Mouse (Mus musculus) megakaryocyte-erythroid progenitor cell, adult 5-6 weeks (primary cell): Measurements from ENCODE around the gene Rftn2. TPM values are rescaled to one million over a fixed set of nuclear protein-coding genes. Genes with fewer than 3 reads are reported as not detected.
A peak's percentile ranks its signal among the peaks of the same experiment; 100 is the strongest.
"Not testable (repeated sequence)": the region's sequence is repeated elsewhere in the genome, so short reads cannot be mapped to it uniquely, and the experiment has no call there.

Experiments
- ATAC-seq: replicated peaks from 2 replicates; pipeline ENCODE4 v1.8.0; 2016; ENCODE audit warnings: mild to moderate bottlenecking, inconsistent platforms; ENCODE audit not compliant: severe bottlenecking, poor library complexity, low FRiP score, low TSS enrichment
- total RNA-seq, 2 experiments: library from RNA; stranded (forward) in 1 of 2; stranded (reverse) in 1 of 2; fragments of 200-1000, 215-1000 nt in 1 of 2; fragments of >200 nt in 1 of 2; fragmentation: Nextera tagmentation in 1 of 2; gene quantifications; 2 replicates each; pipeline ENCODE4 v1.2.3; 2014 to 2017

Rftn2 gene
- total RNA-seq, 2 experiments from 2014 or later, result 0.26 TPM; not detected in 1

DNA sequence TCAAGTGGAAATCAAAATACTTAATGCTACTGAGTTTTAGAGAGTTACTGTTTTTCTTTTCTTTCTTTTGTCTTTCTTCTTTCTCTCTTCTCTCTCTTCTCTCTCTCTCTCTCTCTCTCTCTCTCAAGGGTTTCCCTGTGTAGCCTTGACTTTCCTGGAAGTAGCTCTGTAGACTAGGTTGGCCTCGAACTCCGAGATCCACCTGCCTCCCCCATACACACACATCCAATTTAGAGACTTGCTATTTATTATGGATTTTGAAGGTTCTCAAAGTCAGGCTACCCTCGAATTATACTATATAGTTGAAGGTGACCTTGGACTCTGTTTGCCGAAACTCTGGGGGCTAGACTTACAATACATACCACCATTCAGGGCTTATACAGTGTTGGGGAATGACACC, 94.3 kb downstream of the Rftn2 start:
- ATAC-seq, result no peak

DNA sequence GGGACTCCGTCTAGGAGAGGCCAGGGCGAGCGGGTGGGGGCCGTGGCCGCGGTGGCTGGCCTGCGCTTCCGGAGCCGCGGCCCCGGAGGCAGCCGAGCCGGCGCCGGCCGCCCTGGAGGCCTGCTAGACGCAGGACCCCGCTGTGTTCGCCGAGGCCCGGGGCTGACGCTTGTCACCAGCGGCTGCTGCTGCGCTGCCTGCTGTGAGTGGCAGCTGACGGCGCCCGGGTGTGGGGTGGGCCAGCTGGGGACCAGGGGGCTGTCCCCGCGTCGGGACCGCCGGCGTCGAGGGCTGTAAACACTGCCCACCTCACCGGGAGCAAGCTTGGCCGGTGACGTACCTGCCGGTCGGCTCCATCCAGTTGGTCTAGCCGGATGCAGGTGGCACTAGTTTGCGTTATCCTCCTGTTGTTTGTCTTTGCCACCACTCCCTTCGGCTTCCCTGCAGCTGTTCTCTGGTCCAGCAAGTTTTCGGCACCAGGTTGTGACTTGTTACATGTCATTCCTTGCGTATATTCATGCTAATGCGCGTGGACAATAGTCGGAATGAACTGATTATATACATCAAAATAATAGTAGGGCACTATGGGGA, 95.1 kb downstream of the Rftn2 start:
- peak; percentile 58 for ATAC-seq

DNA sequence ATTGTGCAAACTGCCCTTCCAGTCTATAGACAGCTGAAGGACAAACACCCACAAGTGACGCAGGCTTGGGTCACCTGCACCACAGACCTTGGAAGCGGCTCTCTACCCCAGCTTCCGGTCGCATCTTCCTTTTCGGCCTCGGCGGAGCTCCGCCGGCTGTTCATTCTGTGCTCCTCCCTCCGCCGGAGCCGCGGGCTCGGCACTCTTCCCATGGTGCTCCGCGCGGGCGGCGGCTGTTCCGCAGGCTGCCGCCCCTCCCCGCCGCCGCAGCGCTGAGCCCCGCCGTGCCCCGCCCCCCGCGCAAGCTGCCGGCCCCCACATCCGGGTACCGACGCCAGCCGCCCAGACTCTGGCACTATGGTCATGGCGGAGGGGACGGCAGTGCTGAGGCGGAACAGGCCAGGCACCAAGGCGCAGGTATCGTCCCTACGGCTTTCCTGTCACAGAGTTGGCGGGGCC, 95.6 kb downstream of the Rftn2 start, which contains the start of gene Mob4:
Mob4 (plus strand) TSS at position 289 of the 459 bp plus-strand sequence.
- ATAC-seq, result peak; percentile 89

DNA sequence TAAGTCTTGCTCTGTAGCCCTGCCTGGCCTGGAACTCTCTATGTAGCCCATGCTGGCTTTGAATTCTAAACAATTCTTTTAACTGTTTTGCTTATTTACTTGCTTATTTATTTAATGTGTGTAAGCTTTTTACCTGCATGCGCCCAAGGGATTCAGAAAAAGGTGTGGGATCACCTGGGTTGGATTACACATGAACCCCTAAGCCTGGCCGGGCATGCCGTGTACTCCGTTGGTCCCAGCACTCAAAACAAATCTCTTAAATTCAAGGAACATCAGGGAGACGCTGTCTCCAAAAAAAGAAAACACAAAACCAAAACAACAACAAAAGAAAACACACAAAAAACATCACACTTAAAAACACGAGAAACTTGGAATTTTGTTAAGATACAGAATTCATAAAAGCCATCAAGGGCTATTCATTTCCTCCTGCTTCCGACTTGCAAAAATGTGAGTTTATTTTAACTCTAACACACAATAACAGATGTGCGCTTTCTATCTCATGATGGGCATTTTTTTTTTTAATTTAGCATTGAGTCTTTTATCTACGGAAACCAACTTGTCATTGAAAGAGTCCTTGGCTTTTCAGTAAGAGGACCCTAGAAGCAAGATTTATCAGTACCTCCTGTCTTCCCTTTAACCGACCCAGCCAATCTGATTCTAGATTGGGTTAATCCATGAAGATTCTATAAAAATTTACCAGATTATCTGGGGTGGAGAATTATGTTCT, 96.2 kb downstream of the Rftn2 start:
- ATAC-seq, result peak; percentile 46

DNA sequence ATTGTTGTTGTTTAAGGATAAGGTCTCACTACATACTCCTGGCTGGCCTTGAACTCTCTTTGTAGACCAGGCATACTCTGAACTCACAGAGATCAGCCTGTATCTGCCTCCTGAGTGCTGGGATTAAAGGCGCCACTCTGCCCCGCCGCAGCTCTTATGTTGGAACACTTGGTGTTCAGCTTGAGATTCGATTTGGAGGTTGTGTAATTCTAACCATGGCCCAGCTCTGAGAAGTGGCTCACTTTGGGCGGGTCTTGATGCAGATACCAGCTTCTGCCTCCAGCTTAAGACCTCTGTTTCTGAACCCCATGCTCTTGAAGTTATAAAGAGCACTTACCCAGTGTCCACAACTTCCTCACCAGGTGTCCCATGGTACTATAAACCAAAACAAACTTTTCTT, 96.9 kb downstream of the Rftn2 start:
- ATAC-seq, result 0 out of 2 replicates have a peak, but pooled peaks have one; percentile 4

DNA sequence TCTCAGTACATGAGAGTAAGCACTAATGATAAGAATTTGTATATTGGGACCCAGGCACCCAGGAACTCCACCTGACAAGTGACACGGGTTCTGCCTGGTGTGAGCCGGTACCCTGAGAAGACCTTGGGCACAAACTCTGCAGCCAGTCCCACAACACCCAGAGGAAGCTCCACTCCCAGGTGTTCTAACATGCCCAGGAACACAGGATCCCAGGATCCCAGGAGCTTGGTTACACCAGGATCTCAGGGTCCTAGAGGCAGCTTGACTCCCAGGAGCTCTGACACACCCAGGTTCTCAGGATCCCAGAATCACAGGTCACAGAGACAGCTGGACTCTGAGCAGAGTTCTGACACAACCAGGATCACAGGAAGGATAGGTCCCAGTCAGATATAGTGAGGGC, 102.4 kb downstream of the Rftn2 start:
- ATAC-seq, result not testable (repeated sequence)

DNA sequence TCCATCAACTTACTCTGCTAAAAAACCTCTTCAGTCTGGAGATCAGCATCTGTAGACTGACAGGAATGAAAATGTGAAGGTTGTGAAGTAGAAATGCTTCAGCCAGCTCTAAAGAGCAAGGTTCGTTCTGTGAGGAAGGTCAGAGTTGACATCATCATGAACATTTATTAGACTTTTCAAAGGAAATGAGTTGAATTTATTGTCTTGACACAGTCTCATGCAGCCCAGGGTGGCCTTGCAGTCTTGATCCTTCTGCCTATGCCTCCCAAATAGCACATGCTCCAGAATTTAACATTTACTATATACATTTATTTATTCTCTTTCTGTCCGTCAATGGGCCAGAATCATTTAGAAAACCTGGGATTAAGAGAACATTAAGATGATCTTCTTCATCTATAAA, 103.0 kb downstream of the Rftn2 start:
- ATAC-seq, result no peak

DNA sequence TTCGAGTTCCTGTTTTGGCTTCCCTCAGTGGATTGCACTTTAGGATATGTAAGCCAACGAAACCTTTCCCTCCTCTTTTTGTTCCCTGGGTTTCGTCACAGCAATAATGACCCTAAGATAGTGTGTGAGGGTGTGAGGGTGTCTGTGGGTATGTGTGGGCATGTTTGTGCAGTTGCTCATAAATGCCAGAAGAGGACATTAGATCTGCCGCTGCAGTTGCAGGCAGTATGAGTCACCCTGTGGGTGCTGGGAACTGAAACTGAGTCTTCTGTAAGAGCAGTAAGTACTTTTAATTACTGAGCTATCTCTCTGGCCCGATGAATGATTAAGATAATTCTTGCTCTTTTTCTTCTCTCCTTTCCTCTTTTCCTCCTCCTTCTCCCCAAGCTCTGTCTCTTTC, 103.5 kb downstream of the Rftn2 start:
- no peak for ATAC-seq

Other genes with a start within 250 kb of the Rftn2 start
- 192 and 240 TPM in 2 replicates for gene Sf3b1, start 199.3 kb downstream of the Rftn2 start, total RNA-seq (2014; fragmentation: Nextera tagmentation)
- gene Sf3b1, start 199.3 kb downstream of the Rftn2 start, total RNA-seq (2017), result 311 and 350 TPM in 2 replicates
- gene Coq10b, start 174.0 kb downstream of the Rftn2 start, total RNA-seq (2014; fragmentation: Nextera tagmentation), result 10.8 and 15.6 TPM in 2 replicates
- gene Coq10b, start 174.0 kb downstream of the Rftn2 start, total RNA-seq (2017), result 15.7 and 29.5 TPM in 2 replicates
- 836 and 866 TPM in 2 replicates for gene Hspe1, start 138.7 kb downstream of the Rftn2 start, total RNA-seq (2014; fragmentation: Nextera tagmentation)
- gene Hspe1, start 138.7 kb downstream of the Rftn2 start, total RNA-seq (2017), result 921 and 969 TPM in 2 replicates
- gene Hspd1, start 138.5 kb downstream of the Rftn2 start, total RNA-seq (2014; fragmentation: Nextera tagmentation), result 526 and 530 TPM in 2 replicates
- gene Hspd1, start 138.5 kb downstream of the Rftn2 start, total RNA-seq (2017), result 929 and 1,055 TPM in 2 replicates
- 33.5 and 42.6 TPM in 2 replicates for gene Mob4, start 95.6 kb downstream of the Rftn2 start, total RNA-seq (2014; fragmentation: Nextera tagmentation)
- 29.4 and 68.9 TPM in 2 replicates for gene Mob4, start 95.6 kb downstream of the Rftn2 start, total RNA-seq (2017)
- 8.8 and 11.1 TPM in 2 replicates for gene Mars2, start 10.4 kb upstream of the Rftn2 start, total RNA-seq (2014; fragmentation: Nextera tagmentation)
- 11.4 and 12.2 TPM in 2 replicates for gene Mars2, start 10.4 kb upstream of the Rftn2 start, total RNA-seq (2017)
- gene Boll, start 136.7 kb upstream of the Rftn2 start, total RNA-seq (2014; fragmentation: Nextera tagmentation), result 0.40 and 1.9 TPM in 2 replicates
- gene Boll, start 136.7 kb upstream of the Rftn2 start, total RNA-seq (2017), result not detected in 2 replicates
- 0.07 TPM in 1 of 2 replicates, not detected in the other for gene Plcl1, start 179.1 kb upstream of the Rftn2 start, total RNA-seq (2014; fragmentation: Nextera tagmentation)
- not detected in 2 replicates for gene Plcl1, start 179.1 kb upstream of the Rftn2 start, total RNA-seq (2017)